Mouse (Mus musculus) embryonic facial prominence, embryonic 13.5 days (tissue): ENCODE measurements around the gene Bahcc1. TPM values are rescaled to one million over a fixed set of nuclear protein-coding genes. Genes with fewer than 3 reads are reported as not detected.
A peak's percentile ranks its signal among the peaks of the same experiment; 100 is the strongest.

Experiments
- ATAC-seq: fragments of 200-750 bp; cut with Nextera tagmentation; 2 replicates; pipeline ENCODE4 v1.8.0; 2017; ENCODE audit warnings: low read depth; ENCODE audit not compliant: insufficient number of reproducible peaks, insufficient read depth, low FRiP score, low TSS enrichment
- H3K27ac ChIP-seq: fragments of 300-500 bp; sonication (generic); 2 replicates; pipeline ENCODE4 v1.5.1; 2015; ENCODE audit warnings: moderate library complexity, mild to moderate bottlenecking, inconsistent platforms
- H3K27me3 ChIP-seq: fragments of 300-500 bp; sonication (generic); 2 replicates; pipeline ENCODE4 v1.6.1; 2015; ENCODE audit warnings: mild to moderate bottlenecking, inconsistent platforms
- H3K36me3 ChIP-seq: fragments of 300-500 bp; sonication (generic); 2 replicates; pipeline ENCODE4 v1.6.1; 2015; ENCODE audit warnings: mild to moderate bottlenecking, inconsistent platforms
- H3K4me1 ChIP-seq: fragments of 300-500 bp; sonication (generic); 2 replicates; pipeline ENCODE4 v1.6.1; 2015; ENCODE audit warnings: inconsistent platforms
- H3K4me2 ChIP-seq: fragments of 300-500 bp; sonication (generic); 2 replicates; pipeline ENCODE4 v1.6.1; 2015; ENCODE audit warnings: moderate library complexity, mild to moderate bottlenecking, inconsistent platforms
- H3K4me3 ChIP-seq: fragments of 300-500 bp; sonication (generic); 2 replicates; pipeline ENCODE4 v1.5.1; 2015; ENCODE audit warnings: mild to moderate bottlenecking, inconsistent platforms
- H3K9ac ChIP-seq: fragments of 300-500 bp; sonication (generic); 2 replicates; pipeline ENCODE4 v1.6.1; 2015; ENCODE audit warnings: mild to moderate bottlenecking, inconsistent platforms
- H3K9me3 ChIP-seq: fragments of 300-500 bp; sonication (generic); 2 replicates; pipeline ENCODE4 v1.6.1; 2016; ENCODE audit warnings: inconsistent platforms
- WGBS: fragments of 180-500 bp; shearing (Covaris S2); methylation state at CpG from one replicate; pipeline ENCODE4 v1.1.7; 2015; ENCODE audit warnings: mixed read lengths; 5-methylcytosine and 5-hydroxymethylcytosine counted together
- polyA plus RNA-seq: library from polyadenylated mRNA; unstranded; fragments of >200 nt; fragmentation: Nextera tagmentation; extraction: Ambion mirVana; gene quantifications from 2 replicates; pipeline ENCODE4 v1.2.1, GENCODE M21; 2015

The Bahcc1 gene
- polyA plus RNA-seq, 1 experiment from 2014 or later = 13.9 TPM

DNA sequence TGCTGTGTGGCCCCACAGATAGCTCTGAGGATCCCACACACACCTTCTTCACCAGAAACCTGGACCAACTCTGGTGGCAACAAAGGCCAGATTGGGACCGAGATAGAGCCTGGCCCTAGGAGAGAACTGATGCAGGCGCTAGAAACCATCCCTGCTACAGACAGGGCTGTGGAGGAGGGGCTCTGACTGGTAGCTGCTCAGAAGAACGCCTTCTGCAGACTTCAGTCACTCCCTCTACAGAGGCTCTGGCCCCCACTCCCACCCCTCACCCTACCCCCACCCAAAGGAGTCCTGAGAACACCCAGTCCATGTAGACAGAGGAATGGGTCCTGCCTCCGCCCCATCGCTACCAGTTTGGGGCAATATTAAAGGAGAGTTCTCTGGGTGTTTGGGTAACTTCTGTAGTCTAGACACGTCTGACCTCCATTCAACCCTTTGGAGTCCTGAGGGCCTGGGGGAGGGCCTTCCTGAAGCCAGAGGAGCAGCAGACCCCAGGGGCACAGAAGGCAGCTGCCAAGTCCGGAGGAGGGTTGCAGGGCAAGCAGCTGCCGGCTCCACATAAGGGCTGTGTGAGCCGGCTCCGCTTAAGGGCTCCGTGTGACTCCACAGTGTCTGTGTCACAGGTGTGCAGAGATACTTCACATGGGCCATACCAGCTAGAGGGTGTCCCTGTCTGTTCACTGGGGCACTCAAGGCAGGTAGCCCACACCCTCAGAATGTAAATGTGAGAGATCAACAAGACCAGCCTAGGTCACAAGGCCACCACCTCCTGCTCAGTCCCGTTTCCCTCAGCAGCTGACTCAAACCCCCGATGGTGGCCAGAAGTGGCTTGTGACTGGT, 63.8 kb downstream of the Bahcc1 start:
- Histone ChIP-seq H3K9ac (0 out of 2 replicates have a peak overlapping the region, but pooled peaks have one; percentile 11), H3K4me1 (peaks cover 54% of the 10 kb centered on the region), H3K27ac (no peak overlapping the region), H3K4me3 (no peak overlapping the region), H3K36me3 (no peaks in the 10 kb centered on the region), H3K4me2 (no peak overlapping the region), H3K9me3 (no peaks in the 10 kb centered on the region), H3K27me3 (no peaks in the 10 kb centered on the region)
- WGBS = 30% methylated on average over 13 of the region's 13 CpGs
- ATAC-seq = no peak

DNA sequence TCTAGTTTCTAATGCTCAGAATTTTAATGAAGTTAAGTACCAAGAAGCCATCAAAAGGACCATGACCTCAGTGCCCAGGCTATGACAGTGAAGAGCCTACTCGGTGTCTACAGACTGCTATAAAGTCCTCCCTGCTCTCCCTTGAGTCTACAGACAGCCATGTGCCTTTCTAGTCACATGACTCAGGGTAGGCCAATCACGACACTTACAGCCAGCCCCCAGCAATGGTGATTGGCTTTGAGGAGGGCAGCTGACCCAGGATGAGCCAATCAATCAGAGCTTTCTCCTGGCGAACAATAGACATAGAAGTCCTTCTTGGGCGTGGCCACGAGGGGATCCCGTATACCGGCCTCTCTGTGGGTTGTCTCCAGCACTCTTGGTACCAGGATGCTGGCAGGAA, 65.0 kb downstream of the Bahcc1 start:
- H3K4me3 ChIP-seq = no peak overlapping the region
- H3K27ac ChIP-seq = no peak overlapping the region
- H3K9ac ChIP-seq = no peak overlapping the region
- H3K36me3 ChIP-seq = no peaks in the 10 kb centered on the region
- H3K4me2 ChIP-seq = no peak overlapping the region
- WGBS = 73% methylated on average over 7 of the region's 7 CpGs
- no peaks in the 10 kb centered on the region for H3K9me3 ChIP-seq
- ATAC-seq = no peak
- H3K27me3 ChIP-seq = no peaks in the 10 kb centered on the region
- H3K4me1 ChIP-seq = peaks cover 54% of the 10 kb centered on the region

DNA sequence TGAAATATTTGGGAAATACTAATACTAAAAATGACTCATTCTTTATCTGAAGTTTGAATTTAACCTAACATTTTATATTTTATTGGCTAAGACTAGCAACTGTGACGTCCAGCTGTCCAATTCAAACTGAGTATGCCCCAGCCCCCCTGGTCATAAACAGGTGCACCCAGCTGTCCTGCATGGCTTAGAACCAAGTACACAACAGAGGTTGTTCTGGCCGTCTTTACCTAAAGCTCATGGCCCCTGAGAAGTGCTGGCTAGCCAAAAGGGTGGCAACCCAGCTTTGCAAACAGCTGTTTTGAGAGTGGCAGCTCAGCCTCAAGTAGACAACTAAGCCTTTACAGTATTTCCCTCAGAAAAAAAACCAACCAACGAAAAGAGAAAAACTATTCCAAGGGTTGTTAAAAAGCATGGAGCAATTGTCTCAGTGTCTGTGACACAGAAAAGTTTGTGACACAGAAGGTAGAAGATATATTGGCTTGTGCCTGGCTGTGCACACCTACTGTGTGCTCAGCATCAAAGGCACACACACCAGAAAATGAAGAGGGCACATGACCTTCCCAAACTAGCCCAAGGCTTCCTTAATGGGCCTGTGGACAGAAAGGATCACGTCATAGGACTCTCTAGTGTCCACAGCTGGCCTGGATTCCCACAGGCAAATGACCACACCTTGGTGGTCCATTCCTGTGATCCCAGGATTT, 65.8 kb downstream of the Bahcc1 start:
- no peak for ATAC-seq
- peaks cover 48% of the 10 kb centered on the region for H3K4me1 ChIP-seq
- H3K9ac ChIP-seq = no peak overlapping the region
- H3K27me3 ChIP-seq = no peaks in the 10 kb centered on the region
- no peak overlapping the region for H3K4me2 ChIP-seq
- WGBS = 81% methylated on average over 4 of the region's 4 CpGs
- H3K27ac ChIP-seq = no peak overlapping the region
- H3K4me3 ChIP-seq = no peak overlapping the region
- H3K36me3 ChIP-seq = no peaks in the 10 kb centered on the region
- H3K9me3 ChIP-seq = no peaks in the 10 kb centered on the region

DNA sequence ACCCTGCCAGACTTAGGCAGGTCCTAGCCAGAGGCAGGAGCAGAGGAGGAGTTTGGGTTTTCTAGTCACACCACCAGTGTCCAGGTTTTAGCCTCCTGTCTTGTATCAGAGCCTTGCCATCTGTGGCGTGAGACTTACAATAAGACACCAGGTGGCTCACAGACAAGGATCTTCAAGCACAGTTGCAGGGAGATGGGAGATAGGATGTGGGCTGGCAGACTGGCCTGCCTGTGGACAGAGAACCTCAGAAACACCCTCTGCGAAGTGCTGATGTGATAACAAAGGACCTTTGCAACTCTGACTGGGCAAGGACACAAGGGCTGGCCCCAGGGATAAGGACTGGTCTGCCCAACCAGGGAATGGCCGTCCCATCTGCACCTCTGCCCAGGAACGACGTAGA, 66.7 kb downstream of the Bahcc1 start:
- Histone ChIP-seq H3K4me1 (peaks cover 48% of the 10 kb centered on the region), H3K4me2 (no peak overlapping the region), H3K27me3 (no peaks in the 10 kb centered on the region), H3K36me3 (no peaks in the 10 kb centered on the region), H3K27ac (no peak overlapping the region), H3K4me3 (no peak overlapping the region), H3K9ac (no peak overlapping the region), H3K9me3 (no peaks in the 10 kb centered on the region)
- WGBS = 53% methylated on average over 5 of the region's 5 CpGs
- ATAC-seq = no peak

DNA sequence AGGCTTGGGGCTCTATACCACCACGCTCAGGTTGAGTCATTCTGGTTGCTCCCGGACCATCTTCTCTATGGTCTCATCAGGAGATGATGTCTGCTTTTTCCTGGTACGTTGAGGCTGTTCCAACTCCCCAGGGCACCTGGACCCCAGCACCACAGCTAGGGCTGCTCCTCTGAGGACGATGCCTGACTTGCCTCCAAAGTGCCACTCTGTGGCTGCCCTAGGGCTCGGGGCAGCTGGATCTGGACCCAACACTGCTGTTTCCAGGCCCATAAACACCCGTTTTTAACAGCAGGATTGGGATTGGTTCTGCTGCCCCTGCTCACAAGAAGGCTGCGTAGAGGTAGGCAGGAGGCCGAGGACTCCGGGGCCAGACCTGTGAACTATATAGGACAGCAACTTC, 70.4 kb downstream of the Bahcc1 start:
- ATAC-seq = no peak
- Histone ChIP-seq H3K4me2 (no peak overlapping the region), H3K27ac (no peak overlapping the region), H3K9me3 (no peaks in the 10 kb centered on the region), H3K36me3 (no peaks in the 10 kb centered on the region), H3K27me3 (no peaks in the 10 kb centered on the region), H3K9ac (no peak overlapping the region), H3K4me3 (no peak overlapping the region), H3K4me1 (peaks cover 47% of the 10 kb centered on the region)
- WGBS = 79% methylated on average over 9 of the region's 9 CpGs

DNA sequence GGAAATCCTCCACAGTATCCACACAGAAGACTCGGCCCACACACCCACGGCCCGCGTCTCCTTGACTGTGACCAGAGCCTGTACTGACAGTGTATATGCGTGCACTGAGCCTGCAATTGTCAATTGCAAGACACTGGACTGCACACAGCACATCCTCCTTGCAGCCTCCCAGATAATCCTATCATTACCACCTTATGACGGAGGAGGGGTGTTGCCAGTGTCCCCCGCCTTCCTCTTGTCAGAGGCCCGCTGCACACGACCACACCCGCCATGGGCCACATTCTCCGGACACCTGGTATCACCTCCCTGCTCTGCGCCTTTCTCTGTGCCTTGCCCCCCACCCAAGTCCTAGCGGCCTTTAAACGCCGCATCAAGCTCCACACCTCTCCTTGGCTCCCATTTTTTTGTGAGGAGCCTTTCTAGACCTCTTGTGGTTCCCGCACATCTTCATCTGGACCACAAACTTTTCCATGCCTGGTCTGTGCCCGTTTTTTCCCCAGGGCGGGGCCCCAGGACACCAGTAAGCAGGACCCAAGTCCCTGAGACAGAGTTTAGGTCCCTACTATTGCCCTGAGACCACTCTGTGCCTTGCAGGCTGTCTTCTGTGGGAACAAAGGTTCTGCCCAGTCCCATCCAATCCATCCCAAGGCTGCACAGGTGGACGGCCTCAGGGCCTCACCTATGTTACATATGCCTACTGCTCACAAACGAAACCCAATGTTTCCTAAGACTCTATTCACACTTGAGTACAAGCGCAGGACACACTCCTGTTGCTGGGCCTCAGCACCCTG, 71.0 kb downstream of the Bahcc1 start:
- ATAC-seq = no peak
- H3K4me2 ChIP-seq = 0 out of 2 replicates have a peak overlapping the region, but pooled peaks have one; percentile 87
- no peaks in the 10 kb centered on the region; the same call in 1 of the 2 replicates for H3K27me3 ChIP-seq
- H3K36me3 ChIP-seq = no peaks in the 10 kb centered on the region
- no peak overlapping the region for H3K9ac ChIP-seq
- WGBS = 84% methylated on average over 21 of the region's 21 CpGs
- 0 out of 2 replicates have a peak overlapping the region, but pooled peaks have one; percentile 93 for H3K27ac ChIP-seq
- no peaks in the 10 kb centered on the region for H3K9me3 ChIP-seq
- no peak overlapping the region for H3K4me3 ChIP-seq
- H3K4me1 ChIP-seq = peaks cover 53% of the 10 kb centered on the region

DNA sequence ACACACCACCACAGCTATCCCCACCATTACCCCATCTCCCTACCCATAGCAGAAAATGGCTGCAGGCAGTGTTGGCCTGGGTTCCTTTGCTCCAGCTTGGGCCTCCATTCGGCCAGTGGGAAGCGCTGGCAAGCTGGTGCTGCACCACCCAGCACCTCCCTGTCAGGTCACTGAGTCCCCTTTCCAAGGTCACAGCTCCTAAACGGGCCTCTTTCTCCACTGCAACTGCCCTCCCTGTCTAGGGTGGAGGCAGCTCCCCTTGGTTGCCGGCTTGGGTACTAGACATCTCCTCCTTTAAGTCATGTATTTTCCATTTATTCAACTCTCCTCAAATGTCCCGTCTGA, 71.6 kb downstream of the Bahcc1 start:
- H3K9me3 ChIP-seq = no peaks in the 10 kb centered on the region
- no peaks in the 10 kb centered on the region for H3K36me3 ChIP-seq
- peak overlapping the region; percentile 87 for H3K4me2 ChIP-seq
- H3K4me3 ChIP-seq = peak overlapping the region; percentile 53
- H3K9ac ChIP-seq = no peak overlapping the region
- 31% methylated on average over 5 of the region's 5 CpGs for WGBS
- no peaks in the 10 kb centered on the region; the same call in 1 of the 2 replicates for H3K27me3 ChIP-seq
- H3K27ac ChIP-seq = peak overlapping the region; percentile 93
- ATAC-seq = no peak
- H3K4me1 ChIP-seq = peaks cover 56% of the 10 kb centered on the region

DNA sequence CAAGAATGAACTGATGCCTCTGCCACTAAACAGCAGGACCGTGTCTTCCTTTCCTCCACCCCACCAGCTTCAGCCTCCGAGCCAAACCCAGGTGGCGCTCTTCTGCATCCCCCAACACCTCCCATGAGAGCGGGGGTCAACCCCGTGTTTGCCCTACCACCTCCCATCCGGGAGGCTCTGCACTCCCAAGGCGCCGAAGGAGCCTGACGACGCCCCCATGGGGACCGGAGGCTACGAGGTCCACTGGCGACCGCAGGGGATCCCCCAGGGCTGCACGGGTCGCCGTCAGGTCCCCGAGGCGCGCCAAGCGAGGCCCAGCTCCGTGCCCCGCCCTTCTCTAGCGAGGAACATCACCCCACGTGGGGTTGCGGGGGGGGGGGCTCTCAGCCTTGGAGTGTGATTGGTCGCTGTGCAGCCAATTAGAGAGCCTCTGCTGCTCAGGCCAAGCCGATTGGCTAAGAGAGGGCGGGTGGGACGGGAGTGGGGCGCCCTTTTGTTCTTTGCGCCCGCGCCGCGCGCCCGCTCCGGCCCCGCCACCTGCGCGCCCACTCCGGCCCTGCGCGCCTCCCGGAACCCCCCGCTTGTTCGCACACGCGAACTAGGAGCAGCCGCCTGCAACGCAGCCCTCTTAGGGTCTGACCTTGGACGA, 72.3 kb downstream of the Bahcc1 start:
- no peaks in the 10 kb centered on the region for H3K9me3 ChIP-seq
- peak overlapping the region; percentile 87 for H3K4me2 ChIP-seq
- no peaks in the 10 kb centered on the region for H3K36me3 ChIP-seq
- peaks cover 56% of the 10 kb centered on the region for H3K4me1 ChIP-seq
- WGBS = under 1% methylated on average over 49 of the region's 53 CpGs
- peak overlapping the region; percentile 93 for H3K27ac ChIP-seq
- H3K4me3 ChIP-seq = peak overlapping the region; percentile 53
- H3K27me3 ChIP-seq = no peaks in the 10 kb centered on the region; the same call in 1 of the 2 replicates
- peak; percentile 93 for ATAC-seq
- H3K9ac ChIP-seq = peak overlapping the region; percentile 73

DNA sequence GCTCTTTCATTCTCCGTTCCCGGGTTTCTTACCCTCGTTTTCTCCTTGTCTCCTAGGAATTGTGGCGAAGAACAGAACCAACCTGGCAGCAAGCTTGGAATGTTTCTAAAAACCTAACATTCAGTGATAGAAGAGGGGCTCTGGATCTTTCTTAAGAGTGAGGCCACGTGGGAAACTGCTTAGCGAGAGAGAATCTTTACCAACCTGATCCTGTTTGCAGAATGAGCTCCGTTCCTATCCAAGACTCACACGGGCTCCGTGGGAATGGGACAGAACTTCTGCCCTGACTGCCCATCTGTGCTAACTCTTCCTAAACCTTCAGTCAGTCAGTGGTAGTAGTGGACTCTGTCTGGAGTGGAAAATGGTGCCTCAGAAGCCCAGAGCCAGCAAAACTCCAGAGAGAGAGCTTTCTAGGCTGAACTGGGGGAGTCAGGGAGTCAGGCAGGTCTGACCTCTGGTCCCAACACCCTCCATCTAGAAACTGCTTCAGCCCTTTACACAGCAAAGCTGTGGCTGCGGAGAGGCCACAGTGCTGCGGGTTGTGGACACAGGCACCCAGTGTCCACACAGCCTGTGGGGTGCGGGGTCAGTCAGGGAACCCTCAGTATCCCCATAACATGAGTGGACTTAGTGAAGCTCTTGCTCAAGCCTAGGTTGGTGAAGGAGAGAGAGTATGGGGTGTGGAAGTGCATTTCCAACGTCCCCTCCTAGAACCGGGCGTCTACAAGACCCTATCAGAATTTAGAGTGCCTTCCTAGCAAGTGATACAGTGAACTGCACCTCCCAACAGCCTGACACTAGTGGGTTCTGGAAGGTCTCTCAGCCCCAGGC, 73.0 kb downstream of the Bahcc1 start:
- no peaks in the 10 kb centered on the region; the same call in 1 of the 2 replicates for H3K27me3 ChIP-seq
- H3K9me3 ChIP-seq = no peaks in the 10 kb centered on the region
- WGBS = 20% methylated on average over 15 of the region's 15 CpGs
- peaks cover 64% of the 10 kb centered on the region for H3K4me1 ChIP-seq
- no peaks in the 10 kb centered on the region for H3K36me3 ChIP-seq
- H3K27ac ChIP-seq = peak overlapping the region; percentile 93
- H3K4me3 ChIP-seq = peak overlapping the region; percentile 53
- H3K9ac ChIP-seq = peak overlapping the region; percentile 72
- peak overlapping the region; percentile 87 for H3K4me2 ChIP-seq
- no peak for ATAC-seq

DNA sequence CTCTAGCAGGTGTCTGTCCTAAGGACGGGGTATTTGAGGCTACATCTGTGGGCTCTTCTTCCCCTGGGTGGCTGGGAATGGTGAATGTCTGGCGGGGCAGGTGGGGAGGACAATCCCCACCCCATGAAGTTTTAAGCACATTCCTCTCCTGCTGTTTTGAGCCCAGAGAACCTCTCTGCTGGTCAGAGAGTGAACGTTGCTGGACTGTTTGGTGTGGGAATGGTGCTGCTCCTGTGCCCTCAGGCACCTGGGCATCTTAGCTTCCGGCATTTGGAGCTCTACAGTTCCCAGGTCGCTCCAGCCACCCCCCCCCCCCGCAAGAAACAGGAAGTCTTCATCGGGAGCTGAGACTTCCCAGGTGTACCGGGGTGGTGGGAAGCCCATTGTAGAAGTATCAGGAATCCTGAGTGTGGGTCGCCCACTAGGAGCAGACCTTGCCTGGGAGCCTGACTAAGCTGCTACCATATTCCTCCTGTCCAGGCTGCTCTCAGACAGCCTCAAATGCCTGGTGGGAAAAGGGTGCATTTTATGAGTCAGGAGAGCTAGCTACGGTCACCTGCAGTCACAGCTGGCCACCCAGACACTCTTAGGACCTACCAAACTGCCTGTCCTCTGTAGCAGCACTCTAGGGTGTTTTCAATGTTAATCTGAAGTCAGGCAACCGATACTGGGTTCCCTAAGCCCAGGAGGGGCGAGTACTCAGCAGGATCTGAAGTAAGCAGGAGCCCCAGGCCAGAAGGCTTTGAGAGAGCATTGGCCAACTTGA, 73.8 kb downstream of the Bahcc1 start:
- H3K9ac ChIP-seq = peak overlapping the region; percentile 72

More for the DNA sequence above, 73.8 kb downstream of the Bahcc1 start:
- H3K27me3 ChIP-seq = no peaks in the 10 kb centered on the region; the same call in 1 of the 2 replicates
- 44% methylated on average over 12 of the region's 12 CpGs for WGBS
- peak overlapping the region; percentile 87 for H3K4me2 ChIP-seq
- H3K9me3 ChIP-seq = no peaks in the 10 kb centered on the region
- H3K4me1 ChIP-seq = peaks cover 69% of the 10 kb centered on the region
- H3K4me3 ChIP-seq = no peak overlapping the region
- ATAC-seq = no peak
- H3K36me3 ChIP-seq = no peaks in the 10 kb centered on the region
- peak overlapping the region; percentile 93; the same call in 1 of the 2 replicates for H3K27ac ChIP-seq
